Mouse (Mus musculus) ES-Bruce4 (cell line): Measurements from ENCODE around the gene Slit3.

Experiments
- CTCF ChIP-seq: IDR thresholded peaks from one replicate; pipeline ENCODE4 v1.8.1; 2011; ENCODE audit warnings: low read depth, low read length
- EP300 ChIP-seq: IDR thresholded peaks from 2 replicates; pipeline ENCODE4 v1.6.1; 2011; ENCODE audit warnings: low read depth, low read length; ENCODE audit not compliant: insufficient read depth
- POLR2A ChIP-seq: IDR thresholded peaks from one replicate; pipeline ENCODE4 v1.8.1; 2011; ENCODE audit warnings: low read length; ENCODE audit not compliant: insufficient read depth

DNA sequence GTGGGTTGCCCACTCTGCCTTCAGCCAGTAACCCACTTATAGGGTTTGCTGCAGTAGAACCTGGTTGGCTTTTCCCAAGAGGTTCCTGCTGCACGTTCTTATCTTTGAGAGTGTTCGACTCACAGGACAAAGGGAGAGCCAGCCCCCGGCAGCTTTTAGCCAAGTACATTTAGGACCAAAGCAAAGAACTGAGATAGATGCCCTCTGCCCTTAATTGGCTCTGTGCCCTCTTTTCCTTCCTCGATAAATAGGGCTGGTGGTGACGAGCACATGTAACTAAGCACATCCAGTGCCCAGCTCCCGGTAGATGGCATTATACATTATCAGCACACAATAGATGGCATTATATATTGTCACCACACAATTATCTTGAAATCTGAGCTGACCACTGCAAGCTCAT, 444.3 kb downstream of the Slit3 start:
- no peak for TF ChIP-seq EP300
- TF ChIP-seq CTCF = no peak
- no peak for TF ChIP-seq POLR2A
